Mouse (Mus musculus) CH12.LX (cell line): Measurements from ENCODE around the gene Wars. TPM values are rescaled to one million over a fixed set of nuclear protein-coding genes. Genes with fewer than 3 reads are reported as not detected.

Experiments
- DNase-seq: peaks from one replicate; pipeline ENCODE4 v3.0.0-alpha.2; 2013; ENCODE audit errors: extremely low read depth
- H3K27ac ChIP-seq: 2 replicates; pipeline ENCODE4 v1.5.1; 2012; ENCODE audit warnings: low read depth, mild to moderate bottlenecking, control low read depth, moderate library complexity; ENCODE audit not compliant: insufficient read depth
- H3K27me3 ChIP-seq: replicated peaks from 2 replicates; pipeline ENCODE3; 2012; ENCODE audit warnings: inconsistent platforms
- H3K36me3 ChIP-seq, 2 experiments: replicated peaks in 1 of 2; 2 replicates each; pipeline versions ENCODE3 to v1.6.1; 2012; ENCODE audit warnings: inconsistent platforms in 1 of 2, low read length in 1 of 2, mild to moderate bottlenecking in 1 of 2, mixed read lengths in 1 of 2, moderate library complexity in 1 of 2; ENCODE audit not compliant: control insufficient read depth in 1 of 2, insufficient read depth in 1 of 2
- H3K4me1 ChIP-seq, 2 experiments: 2 replicates each; pipeline ENCODE4 v1.6.1; 2012; ENCODE audit warnings: inconsistent platforms in 1 of 2, moderate library complexity in 1 of 2; ENCODE audit not compliant: insufficient read depth in 2 of 2, control insufficient read depth in 1 of 2
- H3K4me2 ChIP-seq: 2 replicates; pipeline ENCODE4 v1.6.1; 2012; ENCODE audit warnings: low read depth, mild to moderate bottlenecking, control low read depth; ENCODE audit not compliant: poor library complexity, insufficient read depth, severe bottlenecking
- H3K4me3 ChIP-seq, 3 experiments: fragments of 150-350 bp in 1 of 3; sonication (generic) in 1 of 3; replicated peaks in 1 of 3; 2 replicates each; pipeline versions ENCODE3 to v1.5.1; 2011 to 2012; ENCODE audit warnings: low read depth in 2 of 3, low read length in 2 of 3, mild to moderate bottlenecking in 2 of 3, moderate library complexity in 2 of 3, control low read depth in 1 of 3, improper control_type of control experiment in 1 of 3, inconsistent platforms in 1 of 3, mixed read lengths in 1 of 3; ENCODE audit not compliant: poor library complexity in 1 of 3
- H3K79me2 ChIP-seq: replicated peaks from 2 replicates; pipeline ENCODE4 v1.6.1; 2012; ENCODE audit warnings: mild to moderate bottlenecking, moderate library complexity; ENCODE audit not compliant: control insufficient read depth, poor library complexity, insufficient read depth, severe bottlenecking; ENCODE audit errors: extremely low read depth
- H3K9ac ChIP-seq: 2 replicates; pipeline ENCODE4 v1.6.1; 2012; ENCODE audit warnings: low read depth, mild to moderate bottlenecking, control low read depth, moderate library complexity; ENCODE audit not compliant: insufficient read depth
- H3K9me3 ChIP-seq: replicated peaks from 2 replicates; pipeline ENCODE3; 2012; ENCODE audit warnings: low read length, inconsistent platforms, mixed read lengths
- BHLHE40 ChIP-seq: IDR thresholded peaks from 2 replicates; pipeline ENCODE4 v1.6.1; 2011; ENCODE audit warnings: mild to moderate bottlenecking, low read depth, low read length, improper control_type of control experiment
- CHD1 ChIP-seq: IDR thresholded peaks from 2 replicates; pipeline ENCODE4 v1.6.1; 2012; ENCODE audit warnings: low read depth, low read length, improper control_type of control experiment, inconsistent platforms
- CTCF ChIP-seq, 2 experiments: IDR thresholded peaks in 1 of 2; conservative IDR thresholded peaks in 1 of 2; 2 replicates each; pipeline ENCODE4 v1.5.1; 2011 to 2012; ENCODE audit warnings: low read depth in 2 of 2, low read length in 2 of 2, improper control_type of control experiment in 1 of 2, inconsistent platforms in 1 of 2, mild to moderate bottlenecking in 1 of 2, moderate library complexity in 1 of 2
- ELF1 ChIP-seq: IDR thresholded peaks from 2 replicates; pipeline ENCODE4 v1.6.1; 2014; ENCODE audit warnings: low read depth, mild to moderate bottlenecking, inconsistent platforms, low read length, improper control_type of control experiment
- EP300 ChIP-seq: IDR thresholded peaks from 2 replicates; pipeline ENCODE4 v1.6.1; 2011; ENCODE audit warnings: low read length, improper control_type of control experiment
- GABPA ChIP-seq: IDR thresholded peaks from 2 replicates; pipeline ENCODE4 v1.6.1; 2012; ENCODE audit warnings: low read depth, low read length, improper control_type of control experiment, inconsistent platforms; ENCODE audit not compliant: insufficient replicate concordance
- IRF4 ChIP-seq: IDR thresholded peaks from 2 replicates; pipeline ENCODE4 v1.6.1; 2014; ENCODE audit warnings: low read depth, mild to moderate bottlenecking, inconsistent platforms, low read length, improper control_type of control experiment
- JUND ChIP-seq: conservative IDR thresholded peaks from 2 replicates; pipeline ENCODE4 v1.6.1; 2011; ENCODE audit warnings: low read depth, low read length, improper control_type of control experiment
- KAT2A ChIP-seq: IDR thresholded peaks from 2 replicates; pipeline ENCODE4 v1.6.1; 2012; ENCODE audit warnings: low read length, improper control_type of control experiment, inconsistent platforms; ENCODE audit not compliant: insufficient replicate concordance
- MAFK ChIP-seq: IDR thresholded peaks from 2 replicates; pipeline ENCODE4 v1.6.1; 2011; ENCODE audit warnings: low read length, improper control_type of control experiment; ENCODE audit not compliant: insufficient replicate concordance
- MAX ChIP-seq: IDR thresholded peaks from 2 replicates; pipeline ENCODE4 v1.6.1; 2011; ENCODE audit warnings: low read length, improper control_type of control experiment
- MAZ ChIP-seq: IDR thresholded peaks from 2 replicates; pipeline ENCODE4 v1.6.1; 2012; ENCODE audit warnings: low read depth, mild to moderate bottlenecking, inconsistent platforms, low read length, improper control_type of control experiment, moderate library complexity
- MXI1 ChIP-seq: IDR thresholded peaks from 2 replicates; pipeline ENCODE4 v1.6.1; 2011; ENCODE audit warnings: mild to moderate bottlenecking, low read depth, low read length, improper control_type of control experiment
- MYC ChIP-seq: IDR thresholded peaks from 2 replicates; pipeline ENCODE4 v1.6.1; 2011; ENCODE audit warnings: low read depth, mild to moderate bottlenecking, improper control_type of control experiment, low read length
- NELFE ChIP-seq: IDR thresholded peaks from 2 replicates; pipeline ENCODE4 v1.6.1; 2011; ENCODE audit warnings: low read depth, low read length, improper control_type of control experiment
- NRF1 ChIP-seq: IDR thresholded peaks from 2 replicates; pipeline ENCODE4 v1.6.1; 2014; ENCODE audit warnings: low read depth, mild to moderate bottlenecking, inconsistent platforms, low read length, improper control_type of control experiment, moderate library complexity
- POLR2A ChIP-seq: IDR thresholded peaks from 2 replicates; pipeline ENCODE4 v1.6.1; 2011; ENCODE audit warnings: low read depth, mild to moderate bottlenecking, improper control_type of control experiment, low read length
- POLR2AphosphoS2 ChIP-seq: IDR thresholded peaks from 2 replicates; pipeline ENCODE4 v1.6.1; 2011; ENCODE audit warnings: low read depth, low read length, improper control_type of control experiment
- RCOR1 ChIP-seq: conservative IDR thresholded peaks from 2 replicates; pipeline ENCODE4 v1.6.1; 2012; ENCODE audit warnings: low read depth, mild to moderate bottlenecking, inconsistent platforms, low read length, improper control_type of control experiment
- SIN3A ChIP-seq: IDR thresholded peaks from 2 replicates; pipeline ENCODE4 v1.6.1; 2012; ENCODE audit warnings: low read length, improper control_type of control experiment, inconsistent platforms
- SMC3 ChIP-seq: IDR thresholded peaks from 2 replicates; pipeline ENCODE4 v1.6.1; 2011; ENCODE audit warnings: low read depth, low read length, improper control_type of control experiment
- TBP ChIP-seq: conservative IDR thresholded peaks from 2 replicates; pipeline ENCODE4 v1.6.1; 2011; ENCODE audit warnings: low read depth, low read length, improper control_type of control experiment
- TCF12 ChIP-seq: IDR thresholded peaks from 2 replicates; pipeline ENCODE4 v1.6.1; 2014; ENCODE audit warnings: low read depth, mild to moderate bottlenecking, inconsistent platforms, low read length, improper control_type of control experiment
- UBTF ChIP-seq: IDR thresholded peaks from 2 replicates; pipeline ENCODE4 v1.6.1; 2012; ENCODE audit warnings: low read depth, mild to moderate bottlenecking, inconsistent platforms, low read length, improper control_type of control experiment, moderate library complexity
- USF1 ChIP-seq: IDR thresholded peaks from 2 replicates; pipeline ENCODE4 v1.6.1; 2014; ENCODE audit warnings: low read depth, mild to moderate bottlenecking, inconsistent platforms, low read length, improper control_type of control experiment
- ZC3H11A ChIP-seq: IDR thresholded peaks from 2 replicates; pipeline ENCODE4 v1.6.1; 2012; ENCODE audit warnings: low read depth, mild to moderate bottlenecking, inconsistent platforms, low read length, improper control_type of control experiment
- ZMIZ1 ChIP-seq: IDR thresholded peaks from 2 replicates; pipeline ENCODE4 v1.6.1; 2012; ENCODE audit warnings: low read depth, mild to moderate bottlenecking, inconsistent platforms, low read length, improper control_type of control experiment
- ZNF384 ChIP-seq: IDR thresholded peaks from 2 replicates; pipeline ENCODE4 v1.6.1; 2012; ENCODE audit warnings: low read depth, low read length, improper control_type of control experiment, inconsistent platforms
- dilution Hi-C: fragments of 300-500 bp; cut with MboI; formaldehyde crosslinking; loops from 2 replicates; pipeline ENCODE4 v1.14.3; 2020; ENCODE audit warnings: low sequenced_read_pairs; ENCODE audit not compliant: extremely low pct_unique_long_range_greater_than_20kb, extremely low pct_ligation_motif_present
- in situ Hi-C: fragments of 300-500 bp; cut with MboI; formaldehyde crosslinking; loops from 3 replicates; pipeline ENCODE4 v1.14.3; 2019; ENCODE audit warnings: low sequenced_read_pairs, low pct_ligation_motif_present, low pct_unique_long_range_greater_than_20kb, mixed read lengths
- polyA plus RNA-seq: library from polyadenylated mRNA; unstranded; fragments of >175 nt; gene quantifications from 2 replicates; pipeline ENCODE4 v1.2.1, GENCODE M21; 2012; ENCODE audit warnings: low read depth; ENCODE audit not compliant: insufficient read length
- total RNA-seq, 2 experiments: library from RNA; depleted of rRNA; stranded (reverse); fragments of 300-350 nt in 1 of 2; fragments of >200 nt in 1 of 2; gene quantifications; 2 replicates each; pipeline ENCODE4 v1.2.3; 2012 to 2014

Wars gene
- total and polyA plus RNA-seq, 3 experiments: 73.5 to 93.5 (median 88.0) TPM

DNA sequence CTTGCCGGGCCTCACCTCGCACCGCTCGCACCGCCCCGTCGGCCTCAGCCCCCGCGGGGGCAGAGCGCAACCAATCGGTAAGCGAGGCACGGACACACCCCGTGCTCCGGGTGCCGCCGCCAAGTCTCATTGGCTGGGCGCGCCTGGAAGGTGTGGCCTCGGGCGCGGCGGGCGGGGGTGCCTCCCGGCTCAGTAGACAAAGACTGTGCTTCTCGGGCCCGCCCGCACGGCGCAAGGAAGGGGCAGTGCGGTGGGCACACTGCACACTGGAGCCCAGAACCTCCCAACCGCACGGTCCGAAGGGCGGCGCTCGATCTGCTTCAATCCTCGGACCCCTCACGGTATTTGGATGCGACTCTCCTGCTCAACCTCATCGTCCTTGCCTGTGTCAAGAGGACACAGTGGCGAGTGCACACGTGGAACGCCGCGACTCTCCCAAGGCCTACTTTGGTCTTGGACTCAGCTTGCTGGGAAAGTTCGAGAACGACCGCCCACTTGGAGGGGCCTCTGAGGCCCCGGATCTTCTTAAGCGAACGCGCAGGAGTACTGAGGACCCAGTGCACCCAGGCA is 58.0 kb downstream of the Wars start, which contains the start of the genes Slc25a29 and Slc25a47:
Gene Slc25a29, minus strand, starts transcription at position 44 of the 570 bp plus-strand sequence.
Gene Slc25a47, plus strand, starts transcription at position 207 of the 570 bp plus-strand sequence.
- dilution Hi-C loops: no loop called here

GRCm38 (mm10) chr12:108835208-108835839 is 58.6 kb downstream of the Wars start:
- TF ChIP-seq BHLHE40 (no peak), NELFE (no peak), CHD1 (no peak)
- dilution Hi-C loops: no loop called here
- Histone ChIP-seq H3K9me3 (no peaks in the 10 kb centered on the region), H3K4me2 (peak overlapping the region; percentile 71), H3K79me2 (peaks cover 6% of the 10 kb centered on the region; the same call in 1 of the 2 replicates), H3K27ac (no peak overlapping the region), H3K9ac (peak overlapping the region; percentile 21; the same call in 1 of the 2 replicates), H3K27me3 (no peaks in the 10 kb centered on the region), H3K4me3 (peak overlapping the region; percentile 58 to 71 (median 66)), H3K4me1 (peaks cover 12 to 24% of the 10 kb centered on the region in 2 experiments), H3K36me3 (peaks cover 4 to 46% of the 10 kb centered on the region in 2 experiments)
- no peak for DNase-seq
- in situ Hi-C loops: no loop called here

More for the DNA sequence above, 58.0 kb downstream of the Wars start, which contains the start of the genes Slc25a29 and Slc25a47:
- in situ Hi-C loops: no loop called here
- Histone ChIP-seq H3K9ac (peak within 1 kb of the TSS; percentile 70), H3K9me3 (no peaks in the 10 kb centered on the region), H3K4me2 (peak within 1 kb of the TSS; percentile 83), H3K27ac (no peak within 1 kb of the TSS), H3K4me1 (peaks cover 12 to 24% of the 10 kb centered on the region in 2 experiments), H3K79me2 (peaks cover 6% of the 10 kb centered on the region; the same call in 1 of the 2 replicates), H3K27me3 (no peaks in the 10 kb centered on the region), H3K4me3 (peak within 1 kb of the TSS; percentile 66 to 71 (median 71)), H3K36me3 (peaks cover 5 to 47% of the 10 kb centered on the region in 2 experiments)
- DNase-seq: peak; percentile 87
- TF ChIP-seq RCOR1 (no peak), IRF4 (peak; percentile 15; the same call in 1 of the 2 replicates), POLR2A (peak; percentile 79), NELFE (peak; percentile 66; the same call in 1 of the 2 replicates), SIN3A (peak; percentile 71), EP300 (no peak), GABPA (no peak), USF1 (no peak), ZMIZ1 (no peak; the same call in 1 of the 2 replicates), ZNF384 (no peak), MAZ (peak; percentile 97), ELF1 (no peak; the same call in 1 of the 2 replicates), POLR2AphosphoS2 (no peak), MAFK (no peak), MYC (peak; percentile 90), CTCF (conservative IDR thresholded peaks at IDR 0.05 in 1 of 2, IDR thresholded peaks at IDR 0.05 in 1 of 2; ENCODE audit: low read depth in 2 of 2, low read length in 2 of 2) (no peak; a peak in 1 of 4 replicates), KAT2A (no peak), MAX (peak; percentile 89), JUND (no peak), SMC3 (no peak), ZC3H11A (no peak), UBTF (0 out of 2 replicates have a peak, but pooled peaks have one; percentile 19), MXI1 (peak; percentile 95), TBP (no peak; the same call in 1 of the 2 replicates), NRF1 (0 out of 2 replicates have a peak, but pooled peaks have one; percentile 3), TCF12 (peak; percentile 36)
